In the genomic region with DNA sequence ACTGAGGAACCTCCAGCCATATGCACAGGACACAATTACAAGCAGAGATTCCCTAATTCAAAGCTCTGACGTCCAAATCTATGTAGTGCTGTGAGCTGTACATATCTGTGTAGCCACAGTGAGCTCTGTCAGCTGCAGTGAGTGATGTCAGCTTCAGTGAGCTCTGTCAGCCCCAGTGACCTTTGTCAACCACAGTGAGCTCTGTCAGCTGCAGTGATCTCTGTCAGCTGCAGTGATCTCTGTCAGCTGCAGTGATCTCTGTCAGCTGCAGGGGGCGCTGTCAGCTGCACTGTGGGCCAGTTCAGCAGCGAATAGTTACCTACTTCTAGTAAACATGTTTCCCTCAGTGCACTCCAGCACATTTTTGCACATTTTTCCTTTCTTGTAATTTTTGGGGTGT, we compare ENCODE assay signal across 10 mouse cellular contexts. TPM values are rescaled to one million over a fixed set of nuclear protein-coding genes. Genes with fewer than 3 reads are reported as not detected.
DNase-seq lines count a peak whose midpoint lies in the region; ATAC-seq and TF ChIP-seq lines count a peak whose summit lies in the region.
"Had no signal": no experiment of that assay in that cellular context is flagged by ENCODE, and none has a peak within 500 bp of the region (broad histone marks: within the 10 kb centered on the region; RNA-seq: fewer than 3 reads in every experiment).

No protein-coding gene starts in this region.

- ATAC-seq in CD4-positive, CD25-positive, alpha-beta regulatory T cell, adult 4 months: no peak
- no peak for ATAC-seq in limb, embryonic 11.5 days (ENCODE audit: insufficient number of reproducible peaks, low FRiP score, low TSS enrichment, low read depth)

- peak; percentile 80 for TF ChIP-seq CTCF in left cerebral cortex, adult 2 months (IDR thresholded peaks at IDR 0.05)

- H3K4me3 ChIP-seq in left cerebral cortex, adult 2 months: no peak overlapping the region
- no peak overlapping the region for H3K4me3 ChIP-seq in limb, embryonic 11.5 days (ENCODE audit: low read depth, low read length)
- H3K4me3 ChIP-seq: midbrain, embryonic 12.5 days had no signal

- no peaks in the 10 kb centered on the region for H3K9me3 ChIP-seq in limb, embryonic 11.5 days (ENCODE audit: control insufficient read depth, low read length)
- H3K9me3 ChIP-seq: midbrain, embryonic 12.5 days had no signal

- WGBS in limb, embryonic 11.5 days: 35% methylated on average over 3 of the region's 3 CpGs

- peak; percentile 31 for DNase-seq in CD4-positive, CD25-positive, alpha-beta regulatory T cell, adult 2 months (ENCODE audit: low read depth, low spot score)
- peak; percentile 28 to 59 for DNase-seq in left cerebral cortex, adult 2 months (ENCODE audit: extremely low spot score in 1 of 2, low spot score in 2 of 2)
- DNase-seq in left cerebral cortex, adult 8-10 months (ENCODE audit: low spot score in 2 of 2): no peak
- DNase-seq in adrenal gland, adult 18-20 months (ENCODE audit: low spot score in 2 of 2): peak; percentile 39 to 46
- DNase-seq in gastrocnemius, postnatal 36 days: peak; percentile 31 to 32
- DNase-seq in limb, embryonic 11.5 days (ENCODE audit: low spot score): peak; percentile 37
- DNase-seq in spleen, postnatal 4 days (ENCODE audit: low spot score in 2 of 2): no peak

- intact Hi-C loops in left cerebral cortex, adult 2 months (cut with DNase I): loop anchor here (5.0 to 10.0 kb wide), 3 partner anchors 353 to 595 kb away; no protein-coding TSS in a partner anchor
- intact Hi-C loops in gastrocnemius, postnatal 36 days (cut with DNase I): loop anchor here (5.0 kb wide), 1 partner anchor 353 kb away; no protein-coding TSS in a partner anchor

- no peaks in the 10 kb centered on the region for H3K36me3 ChIP-seq in limb, embryonic 11.5 days (ENCODE audit: control insufficient read depth, insufficient read depth, low read length)
- H3K36me3 ChIP-seq: midbrain, embryonic 12.5 days had no signal

- H3K9ac ChIP-seq in limb, embryonic 11.5 days (ENCODE audit: low read length): no peak overlapping the region
- H3K9ac ChIP-seq: midbrain, embryonic 12.5 days had no signal

- H3K27ac ChIP-seq in left cerebral cortex, adult 2 months: no peak overlapping the region
- no peak overlapping the region for H3K27ac ChIP-seq in limb, embryonic 11.5 days (replicated peaks; ENCODE audit: low read depth, low read length)
- H3K27ac ChIP-seq: midbrain, embryonic 12.5 days had no signal

- H3K27me3 ChIP-seq in limb, embryonic 11.5 days (ENCODE audit: control insufficient read depth, insufficient read depth, low read length): no peaks in the 10 kb centered on the region
- H3K27me3 ChIP-seq: midbrain, embryonic 12.5 days had no signal

- no peak overlapping the region for H3K4me2 ChIP-seq in limb, embryonic 11.5 days (ENCODE audit: low read depth, severe bottlenecking)
- H3K4me2 ChIP-seq: midbrain, embryonic 12.5 days had no signal

- no peaks in the 10 kb centered on the region for H3K4me1 ChIP-seq in limb, embryonic 11.5 days (ENCODE audit: control insufficient read depth, insufficient read depth, low read length)
- H3K4me1 ChIP-seq: midbrain, embryonic 12.5 days had no signal

RNA-seq across cellular contexts. Expression of gene Prrxl1, which starts 10.2 kb away (rescaled TPM):
- not detected for polyA plus RNA-seq in CD4-positive, CD25-positive, alpha-beta regulatory T cell, adult 4 months (2017; shearing (Covaris generic))
- not detected for total RNA-seq in left cerebral cortex, adult 2 months (2021)
- total RNA-seq in left cerebral cortex, adult 8-10 months (2022): under 1 TPM in 2 of 4 experiments, not detected in 2; 0.16 to 0.20 TPM
- 1 to 10 TPM; 1.2 to 1.9 TPM for total RNA-seq in adrenal gland, adult 18-20 months (2021)
- total RNA-seq in gastrocnemius, postnatal 36 days (2021): not detected
- 0.16 TPM in 1 of 2 replicates, not detected in the other for polyA plus RNA-seq in limb, embryonic 11.5 days (2014; fragmentation: Nextera tagmentation; extraction: Ambion mirVana)
- polyA plus RNA-seq: gonadal fat pad, adult 2 months had no signal

Comparison
In these comparisons a context has a peak if more than half of its experiments do, and no peak if none do; other contexts are left out.
1. DNase-seq: peak in CD4-positive, CD25-positive, alpha-beta regulatory T cell, adult 2 months (single experiment), left cerebral cortex, adult 2 months (2 of 2), adrenal gland, adult 18-20 months (2 of 2), gastrocnemius, postnatal 36 days (2 of 2) and limb, embryonic 11.5 days (single experiment); none in left cerebral cortex, adult 8-10 months (0 of 2) and spleen, postnatal 4 days (0 of 2).